Mouse (Mus musculus): Measurements from ENCODE around the gene Anapc11. TPM values are rescaled to one million over a fixed set of nuclear protein-coding genes. Genes with fewer than 3 reads are reported as not detected.

The Anapc11 gene
- polyA plus RNA-seq, 1 experiment from 2014 or later, result 236 TPM

DNA sequence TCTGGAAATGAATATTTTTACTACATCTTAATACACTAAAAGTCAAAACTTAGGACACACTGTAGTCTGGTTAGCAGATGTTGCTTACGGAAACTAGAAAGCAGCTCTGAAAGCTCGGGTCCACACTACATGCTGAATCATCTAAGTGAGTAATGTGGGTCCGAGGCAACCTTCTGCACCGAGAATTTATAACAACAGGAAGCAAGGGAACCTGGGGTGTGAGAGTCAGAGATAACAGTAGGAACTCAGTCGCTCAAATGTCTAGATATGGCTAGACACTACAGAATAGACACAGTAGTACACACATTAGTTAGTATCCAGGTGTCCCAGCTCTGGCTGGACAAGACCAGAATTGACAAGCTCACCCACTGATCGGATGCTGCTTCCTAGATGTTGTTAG is 9.7 kb upstream of the Anapc11 start:
- H3K36me3 ChIP-seq (ENCODE audit: control insufficient read depth, insufficient read depth, low read length), result peaks cover 60% of the 10 kb centered on the region
- 95% methylated on average over 6 of the region's 6 CpGs for WGBS
- H3K9ac ChIP-seq (replicated peaks; ENCODE audit: low read depth, low read length), result no peak overlapping the region
- H3K27me3 ChIP-seq (ENCODE audit: control insufficient read depth, insufficient read depth, low read length), result no peaks in the 10 kb centered on the region
- H3K4me3 ChIP-seq (ENCODE audit: low read depth, low read length), result no peak overlapping the region
- no peaks in the 10 kb centered on the region for H3K9me3 ChIP-seq (ENCODE audit: control insufficient read depth, low read length)
- no peak overlapping the region for H3K27ac ChIP-seq (ENCODE audit: low read depth, low read length)
- no peaks in the 10 kb centered on the region for H3K4me1 ChIP-seq (ENCODE audit: control insufficient read depth, insufficient read depth, low read length)
- H3K4me2 ChIP-seq (ENCODE audit: low read depth, low read length), result no peak overlapping the region
- no peak for ATAC-seq (ENCODE audit: low read depth)

GRCm38 (mm10) chr11:120597240-120598235 is 683 bp upstream of the Anapc11 start:
- Histone ChIP-seq H3K9me3 (ENCODE audit: control insufficient read depth, low read length) (no peaks in the 10 kb centered on the region), H3K36me3 (ENCODE audit: control insufficient read depth, insufficient read depth, low read length) (peaks cover 45% of the 10 kb centered on the region), H3K27me3 (ENCODE audit: control insufficient read depth, insufficient read depth, low read length) (no peaks in the 10 kb centered on the region), H3K4me3 (ENCODE audit: low read depth, low read length) (peak overlapping the region; percentile 95), H3K4me2 (ENCODE audit: low read depth, low read length) (peak overlapping the region; percentile 97), H3K27ac (ENCODE audit: low read depth, low read length) (peak overlapping the region; percentile 87), H3K9ac (replicated peaks; ENCODE audit: low read depth, low read length) (peak overlapping the region; percentile 99), H3K4me1 (ENCODE audit: control insufficient read depth, insufficient read depth, low read length) (peaks cover 13% of the 10 kb centered on the region)
- WGBS, result 6% methylated on average over 69 of the region's 99 CpGs
- peak; percentile 57 for ATAC-seq (ENCODE audit: low read depth)

GRCm38 (mm10) chr11:120598990-120599549 is 849 bp downstream of the Anapc11 start:
- Histone ChIP-seq H3K4me3 (ENCODE audit: low read depth, low read length) (peak overlapping the region; percentile 95), H3K9ac (replicated peaks; ENCODE audit: low read depth, low read length) (peak overlapping the region; percentile 99), H3K4me1 (ENCODE audit: control insufficient read depth, insufficient read depth, low read length) (peaks cover 13% of the 10 kb centered on the region), H3K27ac (ENCODE audit: low read depth, low read length) (peak overlapping the region; percentile 87), H3K36me3 (ENCODE audit: control insufficient read depth, insufficient read depth, low read length) (peaks cover 43% of the 10 kb centered on the region), H3K27me3 (ENCODE audit: control insufficient read depth, insufficient read depth, low read length) (no peaks in the 10 kb centered on the region), H3K4me2 (ENCODE audit: low read depth, low read length) (peak overlapping the region; percentile 97), H3K9me3 (ENCODE audit: control insufficient read depth, low read length) (no peaks in the 10 kb centered on the region)
- 49% methylated on average over 17 of the region's 17 CpGs for WGBS
- no peak; the same call in 1 of the 2 replicates for ATAC-seq (ENCODE audit: low read depth)

DNA sequence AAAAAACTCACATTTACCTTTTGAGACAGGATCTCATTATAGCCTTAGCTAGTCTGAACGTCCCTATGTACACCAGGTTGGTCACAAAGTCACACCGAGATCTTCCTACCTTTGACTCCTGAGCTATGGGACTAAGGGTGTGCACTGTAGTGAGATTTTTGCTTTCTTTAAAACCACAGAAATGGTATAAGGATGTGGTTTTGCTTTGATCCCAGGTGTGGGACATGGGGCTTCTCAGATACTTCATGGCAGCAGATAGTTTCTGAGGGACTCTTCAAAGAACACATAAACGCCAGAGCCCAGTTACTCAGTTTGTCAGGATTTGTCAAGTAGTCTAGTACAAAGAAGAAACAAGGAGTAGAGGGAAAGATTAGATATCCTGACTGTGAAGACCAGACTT is 2.5 kb downstream of the Anapc11 start:
- Histone ChIP-seq H3K9me3 (ENCODE audit: control insufficient read depth, low read length) (no peaks in the 10 kb centered on the region), H3K9ac (replicated peaks; ENCODE audit: low read depth, low read length) (no peak overlapping the region), H3K27me3 (ENCODE audit: control insufficient read depth, insufficient read depth, low read length) (no peaks in the 10 kb centered on the region), H3K27ac (ENCODE audit: low read depth, low read length) (no peak overlapping the region), H3K4me2 (ENCODE audit: low read depth, low read length) (no peak overlapping the region), H3K4me1 (ENCODE audit: control insufficient read depth, insufficient read depth, low read length) (peaks cover 13% of the 10 kb centered on the region), H3K4me3 (ENCODE audit: low read depth, low read length) (no peak overlapping the region), H3K36me3 (ENCODE audit: control insufficient read depth, insufficient read depth, low read length) (peaks cover 44% of the 10 kb centered on the region)
- 93% methylated on average over 3 of the region's 3 CpGs for WGBS
- ATAC-seq (ENCODE audit: low read depth), result no peak

- H3K27ac ChIP-seq (ENCODE audit: low read depth, low read length), result no peak overlapping the region
- peaks cover 36% of the 10 kb centered on the region for H3K36me3 ChIP-seq (ENCODE audit: control insufficient read depth, insufficient read depth, low read length)
- H3K27me3 ChIP-seq (ENCODE audit: control insufficient read depth, insufficient read depth, low read length), result no peaks in the 10 kb centered on the region
- no peaks in the 10 kb centered on the region for H3K9me3 ChIP-seq (ENCODE audit: control insufficient read depth, low read length)
- ATAC-seq (ENCODE audit: low read depth), result no peak
- H3K4me2 ChIP-seq (ENCODE audit: low read depth, low read length), result no peak overlapping the region
- 75% methylated on average over 2 of the region's 2 CpGs for WGBS
- no peak overlapping the region for H3K9ac ChIP-seq (replicated peaks; ENCODE audit: low read depth, low read length)
- peaks cover 12% of the 10 kb centered on the region for H3K4me1 ChIP-seq (ENCODE audit: control insufficient read depth, insufficient read depth, low read length)
- no peak overlapping the region for H3K4me3 ChIP-seq (ENCODE audit: low read depth, low read length)
Measured at GRCm38 (mm10) chr11:120603545-120603944, 5.3 kb downstream of the Anapc11 start.

DNA sequence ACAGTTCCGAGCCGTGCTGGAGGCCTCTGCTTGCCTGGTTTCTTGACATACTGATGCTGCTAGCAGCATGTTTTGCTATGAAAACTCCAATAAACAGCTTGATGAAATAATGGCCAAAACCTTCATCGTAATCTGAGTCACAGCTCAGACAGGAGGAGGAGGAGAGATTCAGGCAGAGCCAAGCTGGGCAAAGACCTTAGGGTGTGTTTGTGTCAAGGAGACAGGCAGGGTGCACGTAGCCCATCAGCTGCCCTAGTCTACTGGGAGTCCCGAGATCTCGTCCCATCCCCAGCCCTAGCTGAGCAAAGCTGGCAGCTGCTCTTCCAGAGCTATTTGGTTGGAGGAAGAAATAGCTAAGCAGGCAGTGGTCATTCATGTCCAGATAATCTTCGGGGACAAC is 7.4 kb downstream of the Anapc11 start:
- no peak overlapping the region for H3K4me2 ChIP-seq (ENCODE audit: low read depth, low read length)
- peaks cover 7% of the 10 kb centered on the region; the same call in 1 of the 2 replicates for H3K4me1 ChIP-seq (ENCODE audit: control insufficient read depth, insufficient read depth, low read length)
- WGBS, result 95% methylated on average over 7 of the region's 7 CpGs
- ATAC-seq (ENCODE audit: low read depth), result no peak
- no peak overlapping the region for H3K27ac ChIP-seq (ENCODE audit: low read depth, low read length)
- peaks cover 40% of the 10 kb centered on the region for H3K36me3 ChIP-seq (ENCODE audit: control insufficient read depth, insufficient read depth, low read length)
- 0 out of 2 replicates have a peak, but pooled peaks cover 3% of the 10 kb centered on the region for H3K27me3 ChIP-seq (ENCODE audit: control insufficient read depth, insufficient read depth, low read length)
- no peak overlapping the region for H3K4me3 ChIP-seq (ENCODE audit: low read depth, low read length)
- no peak overlapping the region for H3K9ac ChIP-seq (replicated peaks; ENCODE audit: low read depth, low read length)
- no peaks in the 10 kb centered on the region for H3K9me3 ChIP-seq (ENCODE audit: control insufficient read depth, low read length)

GRCm38 (mm10) chr11:120606764-120607163 is 8.5 kb downstream of the Anapc11 start:
- H3K9me3 ChIP-seq (ENCODE audit: control insufficient read depth, low read length), result no peaks in the 10 kb centered on the region
- H3K4me2 ChIP-seq (ENCODE audit: low read depth, low read length), result no peak overlapping the region
- H3K4me1 ChIP-seq (ENCODE audit: control insufficient read depth, insufficient read depth, low read length), result peaks cover 7% of the 10 kb centered on the region; the same call in 1 of the 2 replicates
- no peak for ATAC-seq (ENCODE audit: low read depth)
- 69% methylated on average over 4 of the region's 4 CpGs for WGBS
- no peak overlapping the region for H3K27ac ChIP-seq (ENCODE audit: low read depth, low read length)
- H3K36me3 ChIP-seq (ENCODE audit: control insufficient read depth, insufficient read depth, low read length), result peaks cover 46% of the 10 kb centered on the region
- H3K4me3 ChIP-seq (ENCODE audit: low read depth, low read length), result no peak overlapping the region
- no peak overlapping the region for H3K9ac ChIP-seq (replicated peaks; ENCODE audit: low read depth, low read length)
- H3K27me3 ChIP-seq (ENCODE audit: control insufficient read depth, insufficient read depth, low read length), result 0 out of 2 replicates have a peak, but pooled peaks cover 3% of the 10 kb centered on the region

DNA sequence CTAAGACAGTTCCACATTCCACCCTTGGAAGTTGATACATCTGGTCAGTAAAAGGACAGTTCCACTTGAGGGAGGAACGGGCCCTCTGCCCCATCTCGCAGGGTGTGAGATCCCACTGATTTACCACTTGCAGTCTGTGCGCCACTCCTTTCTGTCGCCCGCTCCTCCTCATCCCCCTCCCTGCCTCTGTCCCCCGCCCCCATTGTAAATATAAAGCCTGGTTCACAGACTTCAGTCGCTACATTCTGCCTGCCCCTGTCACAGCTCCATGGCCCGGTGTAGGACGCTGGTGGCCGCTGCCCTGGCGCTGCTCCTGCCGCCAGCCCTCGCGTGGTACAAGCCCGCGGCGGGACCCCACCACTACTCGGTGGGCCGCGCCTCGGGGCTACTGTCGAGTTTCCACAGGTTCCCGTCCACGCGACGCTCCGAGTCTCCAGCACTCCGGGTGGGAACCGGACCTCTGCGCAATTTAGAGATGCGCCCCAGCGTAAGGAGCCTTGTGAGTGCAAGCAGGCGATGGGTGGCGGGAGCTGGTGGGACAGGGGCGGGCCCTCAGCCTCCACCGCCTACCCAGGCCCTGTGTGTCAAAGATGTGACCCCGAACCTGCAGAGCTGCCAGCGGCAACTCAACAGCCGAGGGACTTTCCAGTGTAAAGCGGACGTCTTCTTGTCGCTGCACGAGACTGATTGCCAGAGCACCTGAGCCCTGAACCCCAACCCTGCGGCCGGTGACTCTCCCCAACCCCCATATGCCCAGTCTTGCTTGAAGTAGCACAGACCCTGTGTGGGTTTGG is 10.2 kb downstream of the Anapc11 start, which contains the start of gene Npb:
Gene Npb, plus strand, starts transcription at position 237 of the 794 bp plus-strand sequence.
- H3K9me3 ChIP-seq (ENCODE audit: control insufficient read depth, low read length), result no peaks in the 10 kb centered on the region
- 6% methylated on average over 45 of the region's 45 CpGs for WGBS
- H3K27ac ChIP-seq (ENCODE audit: low read depth, low read length), result no peak within 1 kb of the TSS
- peaks cover 7% of the 10 kb centered on the region; the same call in 1 of the 2 replicates for H3K4me1 ChIP-seq (ENCODE audit: control insufficient read depth, insufficient read depth, low read length)
- H3K4me2 ChIP-seq (ENCODE audit: low read depth, low read length), result peak within 1 kb of the TSS; percentile 39
- H3K36me3 ChIP-seq (ENCODE audit: control insufficient read depth, insufficient read depth, low read length), result peaks cover 43% of the 10 kb centered on the region
- peak within 1 kb of the TSS; percentile 11; the same call in 1 of the 2 replicates for H3K9ac ChIP-seq (replicated peaks; ENCODE audit: low read depth, low read length)
- H3K27me3 ChIP-seq (ENCODE audit: control insufficient read depth, insufficient read depth, low read length), result 0 out of 2 replicates have a peak, but pooled peaks cover 3% of the 10 kb centered on the region
- H3K4me3 ChIP-seq (ENCODE audit: low read depth, low read length), result peak within 1 kb of the TSS; percentile 9; the same call in 1 of the 2 replicates
- ATAC-seq (ENCODE audit: low read depth), result peak; percentile 14; the same call in 1 of the 2 replicates
